Mouse (Mus musculus): ENCODE results near the gene Plcb1.

Plcb1 gene

GRCm38 (mm10) chr2:135075375-135075774, 289.5 kb downstream of the Plcb1 start:
- DNase-seq: no peak

GRCm38 (mm10) chr2:135092588-135093162, 306.8 kb downstream of the Plcb1 start:
- DNase-seq: no peak

- no peak for DNase-seq
These were observed 315.4 kb downstream of the Plcb1 start for GRCm38 (mm10) chr2:135101292-135101691.

- no peak for DNase-seq
These were observed 316.1 kb downstream of the Plcb1 start for GRCm38 (mm10) chr2:135101943-135102342.

DNA sequence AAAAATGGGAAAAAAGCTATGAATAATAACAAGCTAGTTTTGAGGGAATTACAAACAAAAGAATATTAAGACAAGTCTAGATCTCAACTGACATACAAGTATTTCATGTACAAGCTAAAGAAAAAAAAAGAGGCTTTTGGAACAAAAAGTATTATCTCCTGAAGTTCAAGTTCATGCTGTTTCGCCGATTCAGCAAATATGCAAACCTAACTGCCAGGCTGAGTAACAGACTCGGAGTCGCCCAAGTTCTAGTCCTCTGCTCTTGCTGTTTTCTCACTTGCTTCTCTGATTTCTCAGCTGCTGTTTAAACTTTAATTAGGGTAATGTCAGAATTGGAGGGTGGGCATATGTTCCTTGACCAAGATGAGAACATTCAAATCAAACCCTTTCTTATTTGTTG, 320.8 kb downstream of the Plcb1 start:
- no peak for DNase-seq

DNA sequence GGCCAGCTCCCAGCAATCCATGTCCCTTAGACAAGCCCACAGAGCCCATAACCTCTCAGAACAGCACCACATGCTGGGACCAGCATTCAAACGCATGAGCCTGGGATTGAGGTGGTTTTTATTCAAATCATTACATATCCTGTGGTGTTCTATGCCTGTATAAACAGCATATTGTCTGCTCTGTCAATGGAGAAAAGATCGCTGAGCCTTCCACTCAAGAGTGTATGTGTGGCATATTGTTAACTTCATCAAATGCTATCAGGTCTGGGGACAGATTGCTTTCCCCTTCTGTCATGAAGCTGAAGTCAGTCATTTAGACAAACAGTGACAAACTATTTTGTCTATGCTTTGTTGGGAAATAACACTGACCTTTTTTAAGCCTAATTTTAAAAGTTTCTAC, 322.7 kb downstream of the Plcb1 start:
- no peak for DNase-seq

DNA sequence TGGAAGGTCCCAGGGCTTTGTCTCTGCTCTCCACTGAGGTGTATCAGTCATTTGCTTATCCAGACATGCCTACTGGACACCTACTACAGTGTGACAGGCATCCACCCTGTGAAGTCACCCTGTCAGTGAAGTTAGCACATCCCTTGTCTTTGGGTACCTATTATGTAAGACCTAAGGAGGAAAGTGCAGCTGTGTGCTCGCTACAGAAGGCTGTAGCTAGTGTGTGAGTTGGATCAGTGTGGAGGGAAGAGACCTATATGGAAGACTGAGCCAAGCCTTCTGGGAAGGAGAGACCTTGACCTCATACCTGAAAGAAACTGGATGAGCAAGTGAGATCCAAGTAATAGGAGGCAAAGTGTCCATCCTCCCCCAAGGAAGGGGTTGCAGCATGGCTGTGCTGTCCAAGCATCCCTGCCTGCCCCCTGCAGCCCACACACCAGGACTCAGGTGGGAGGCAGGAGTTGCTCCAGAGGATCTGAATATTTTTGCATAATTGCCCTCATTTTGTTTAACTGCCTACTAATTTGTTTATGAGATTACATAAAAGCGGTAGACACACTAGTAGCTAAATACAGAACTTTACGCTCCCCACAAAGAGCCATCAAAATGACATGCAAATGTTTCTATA, 328.7 kb downstream of the Plcb1 start:
- no peak for DNase-seq

DNA sequence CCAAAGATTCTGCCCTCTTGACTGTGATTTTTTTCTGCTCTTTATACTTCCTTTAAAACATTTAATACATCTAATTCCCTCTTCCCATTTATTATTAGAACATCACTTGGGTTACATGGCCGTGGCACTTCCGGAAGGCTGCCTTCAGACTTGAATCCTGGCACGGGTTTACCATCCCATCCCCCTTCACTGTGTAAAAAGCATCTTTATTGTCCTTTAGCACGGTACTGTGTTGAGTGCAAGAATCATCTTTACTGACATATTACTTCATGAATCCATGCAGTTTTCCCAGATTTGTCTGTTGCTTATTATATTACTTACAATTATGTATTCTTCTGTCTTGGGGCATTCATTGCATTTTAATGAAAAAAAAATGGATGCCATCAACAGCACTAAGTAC, 337.2 kb downstream of the Plcb1 start:
- DNase-seq: no peak

GRCm38 (mm10) chr2:135123695-135124343, 338.0 kb downstream of the Plcb1 start:
- DNase-seq: no peak

GRCm38 (mm10) chr2:135140576-135140975, 354.7 kb downstream of the Plcb1 start:
- no peak for DNase-seq

DNA sequence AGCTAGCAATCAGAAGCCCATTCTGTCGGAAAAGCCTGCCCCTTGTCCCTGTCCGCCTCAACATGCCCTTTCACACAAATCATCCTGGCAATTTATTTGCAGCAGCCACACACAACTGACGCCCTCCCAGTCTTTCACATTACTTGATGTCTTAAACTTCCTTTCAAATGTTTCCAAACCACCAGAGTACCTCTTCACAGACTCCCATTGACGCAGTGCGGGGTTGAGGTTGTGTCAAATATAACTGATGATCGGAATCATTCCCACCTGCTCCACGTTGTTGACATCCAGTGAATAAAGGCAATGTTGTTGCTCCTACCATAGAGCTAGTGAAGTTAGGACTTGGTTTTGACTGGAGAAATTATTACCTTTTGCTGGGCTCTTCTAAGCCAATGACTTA, 366.4 kb downstream of the Plcb1 start:
- no peak for DNase-seq

- DNase-seq: no peak
These were observed 367.4 kb downstream of the Plcb1 start for GRCm38 (mm10) chr2:135153248-135153647.

DNA sequence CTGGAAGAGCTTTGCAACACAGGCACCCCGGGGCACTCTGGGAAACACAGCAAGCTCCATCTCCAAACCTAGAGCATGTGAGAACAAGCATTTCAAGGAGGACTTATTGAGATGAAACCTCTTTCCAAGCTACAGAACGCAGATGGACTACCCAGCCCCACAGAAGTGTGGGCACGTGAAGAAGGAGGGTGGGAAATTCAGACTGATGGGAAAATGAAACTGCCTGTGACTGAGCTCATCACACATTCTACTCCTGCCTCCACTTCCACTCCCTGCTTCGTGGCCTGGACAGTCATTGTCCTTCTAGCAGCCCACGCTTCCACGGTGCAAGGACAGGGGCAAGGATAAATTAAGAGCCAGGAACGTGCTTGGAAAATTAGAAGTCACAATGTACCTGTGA, 370.2 kb downstream of the Plcb1 start:
- no peak for DNase-seq

GRCm38 (mm10) chr2:135157961-135158360, 372.1 kb downstream of the Plcb1 start:
- no peak for DNase-seq

GRCm38 (mm10) chr2:135161673-135162072, 375.8 kb downstream of the Plcb1 start:
- DNase-seq: no peak

DNA sequence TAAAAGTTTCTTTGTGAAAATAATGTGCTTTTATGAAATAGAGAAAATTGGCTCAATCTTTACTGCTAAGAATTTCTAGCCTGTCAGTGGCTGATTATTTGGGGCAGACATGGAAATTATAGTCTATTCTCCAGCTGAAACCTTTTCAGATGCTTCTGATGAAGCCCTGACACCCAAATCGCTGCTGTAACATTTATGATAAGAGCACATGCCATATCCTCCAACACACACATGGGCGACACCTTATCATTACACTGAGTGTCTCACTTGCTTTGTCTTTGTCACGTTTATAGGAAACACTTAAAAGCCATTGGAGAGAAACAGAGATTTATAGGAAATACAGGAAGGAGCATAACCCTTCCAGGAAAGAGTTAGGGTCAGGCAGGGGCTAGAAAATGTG, 379.6 kb downstream of the Plcb1 start:
- no peak for DNase-seq

GRCm38 (mm10) chr2:135175544-135175943, 389.7 kb downstream of the Plcb1 start:
- DNase-seq: no peak

DNA sequence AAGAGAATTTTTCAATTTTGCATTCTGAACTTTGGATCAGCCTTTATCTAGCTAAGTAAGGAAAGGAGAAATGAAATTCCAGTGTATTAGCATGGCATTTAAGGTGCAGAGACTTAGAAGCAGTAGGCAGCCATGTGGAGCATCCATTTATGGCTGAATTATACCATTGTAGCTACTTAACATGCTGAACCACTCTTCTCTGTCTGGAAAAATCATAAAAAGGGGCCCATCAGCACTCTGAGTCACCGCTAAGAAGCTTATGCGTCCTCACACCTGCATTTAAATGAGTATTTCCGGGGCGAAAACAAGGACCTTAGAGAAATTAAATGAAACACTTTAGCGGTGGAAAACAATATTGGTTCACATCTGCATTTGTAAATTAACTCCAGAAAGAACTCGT, 401.8 kb downstream of the Plcb1 start:
- DNase-seq: no peak

GRCm38 (mm10) chr2:135200830-135201229, 415.0 kb downstream of the Plcb1 start:
- no peak for DNase-seq

- no peak for DNase-seq
These were observed 416.5 kb downstream of the Plcb1 start for GRCm38 (mm10) chr2:135202390-135202789.

DNA sequence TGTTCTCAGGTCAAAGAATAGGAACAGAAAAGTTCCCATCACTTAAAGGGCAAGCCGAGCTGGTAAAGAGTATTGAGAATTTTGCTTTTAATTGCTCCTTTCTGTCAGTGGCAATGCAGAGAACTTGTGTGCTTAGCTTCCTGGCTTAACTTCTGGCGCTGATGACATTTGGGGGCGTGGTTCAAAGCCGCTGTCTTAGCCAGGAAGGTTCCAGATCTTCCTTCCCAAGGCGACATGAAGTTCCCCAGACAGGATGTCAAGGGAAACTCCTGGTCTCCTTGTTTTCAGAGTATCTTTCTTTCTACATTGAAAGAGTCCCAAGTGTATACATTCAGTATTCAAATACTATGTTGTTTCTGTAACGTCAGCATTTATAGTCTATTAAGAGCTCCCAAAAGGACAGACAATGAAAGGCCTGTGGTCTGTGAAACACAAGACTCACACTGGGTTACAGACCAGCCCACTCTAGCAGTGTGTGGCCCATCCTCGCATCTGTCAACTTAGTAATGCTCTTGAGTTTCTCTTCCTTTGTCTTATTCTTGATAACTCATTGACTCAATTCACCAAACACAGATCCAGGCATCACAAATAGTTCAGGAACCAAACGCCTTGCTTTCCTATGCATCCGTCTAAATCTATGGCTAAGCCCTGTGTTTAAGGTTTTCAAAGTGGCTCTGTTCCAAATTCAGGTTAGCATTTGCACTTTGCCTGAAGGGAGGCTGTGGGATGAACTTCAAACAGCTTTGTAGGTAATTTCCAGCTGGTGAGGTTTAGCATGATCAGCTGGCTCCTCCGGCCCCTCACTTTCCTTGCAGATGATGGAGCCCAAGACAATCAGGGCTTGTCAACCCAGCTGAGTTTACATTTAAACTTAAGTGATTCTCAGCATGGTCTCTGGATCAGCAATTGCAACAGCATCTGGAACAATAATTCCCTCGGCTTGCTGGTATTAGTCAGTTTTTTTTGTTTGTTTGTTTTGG, 418.6 kb downstream of the Plcb1 start:
- DNase-seq: no peak

DNA sequence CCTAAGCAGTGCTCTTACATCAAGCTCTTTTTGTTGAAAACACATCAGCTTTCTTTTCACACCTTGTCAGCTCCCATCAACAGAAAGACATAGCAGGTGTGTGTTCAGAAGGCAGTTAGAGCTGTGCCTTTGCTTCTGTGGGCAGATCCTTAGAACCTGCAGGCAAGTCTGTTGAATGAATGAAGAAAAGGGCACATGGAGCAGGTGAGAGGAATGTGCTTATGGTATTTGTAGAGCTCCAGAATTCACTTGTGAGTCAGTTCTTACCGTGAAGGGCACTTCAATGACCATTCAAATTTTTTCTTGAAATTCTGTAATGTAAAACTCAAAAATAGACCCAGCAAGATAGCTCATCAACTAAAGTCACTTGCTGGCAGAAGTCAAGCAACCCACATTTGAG, 423.0 kb downstream of the Plcb1 start:
- DNase-seq: no peak

DNA sequence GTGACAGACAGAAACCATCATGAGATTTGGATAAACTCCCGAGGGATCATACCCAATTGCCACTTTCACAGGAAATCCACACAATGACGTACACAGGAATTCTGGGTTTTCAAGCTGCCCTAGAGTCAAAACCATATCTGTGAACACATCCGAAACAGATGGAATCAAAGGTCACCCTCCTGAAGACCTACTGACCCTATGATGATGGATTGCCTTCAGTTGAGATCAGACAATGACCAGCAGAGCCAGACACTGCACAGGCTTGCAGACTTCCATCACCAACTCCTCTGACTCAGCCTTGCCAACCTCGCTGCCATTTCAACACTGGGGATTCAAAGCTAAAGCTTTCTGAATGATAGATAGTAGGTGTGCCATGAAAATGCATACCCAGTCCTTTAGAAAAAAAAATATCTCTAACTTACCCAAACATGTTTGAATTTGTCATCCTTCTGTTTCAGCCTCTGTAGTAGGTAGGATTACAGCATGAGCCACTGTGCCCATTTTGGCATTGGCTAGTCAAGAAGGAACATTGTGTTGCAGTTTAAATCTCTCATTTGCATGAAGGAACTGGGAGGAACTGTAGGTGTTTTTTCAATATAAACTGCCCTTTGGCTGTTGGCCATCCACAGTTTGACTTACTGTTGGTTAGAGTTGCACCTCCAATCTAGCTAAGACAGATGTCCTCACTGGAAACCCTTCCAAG, 429.0 kb downstream of the Plcb1 start:
- no peak for DNase-seq
